Mouse (Mus musculus) limb, embryonic 14.5 days (tissue): ENCODE measurements around the gene Gm42417. TPM values are rescaled to one million over a fixed set of nuclear protein-coding genes. Genes with fewer than 3 reads are reported as not detected.
"Not testable (repeated sequence)": the region's sequence is repeated elsewhere in the genome, so short reads cannot be mapped to it uniquely, and the experiment has no call there.

Source experiments
- ATAC-seq: fragments of 200-750 bp; cut with Nextera tagmentation; 2 replicates; pipeline ENCODE4 v1.8.0; 2017; ENCODE audit warnings: low read depth, moderate number of reproducible peaks, moderate TSS enrichment; ENCODE audit not compliant: low FRiP score
- DNase-seq: peaks from one replicate; pipeline ENCODE4 v3.0.0-alpha.2; 2015; ENCODE audit warnings: low spot score
- H3K27ac ChIP-seq: fragments of 300-500 bp; sonication (generic); replicated peaks from 2 replicates; pipeline ENCODE4 v1.5.1; 2014; ENCODE audit warnings: low read depth, mild to moderate bottlenecking, low read length, moderate library complexity, mixed read lengths
- H3K27me3 ChIP-seq: fragments of 300-500 bp; sonication (generic); 2 replicates; pipeline ENCODE4 v1.6.1; 2014; ENCODE audit warnings: low read length, mixed read lengths; ENCODE audit not compliant: control insufficient read depth, insufficient read depth
- H3K36me3 ChIP-seq: fragments of 300-500 bp; sonication (generic); 2 replicates; pipeline ENCODE4 v1.6.1; 2014; ENCODE audit warnings: mild to moderate bottlenecking, low read length, moderate library complexity, mixed read lengths; ENCODE audit not compliant: control insufficient read depth, insufficient read depth
- H3K4me1 ChIP-seq: fragments of 300-500 bp; sonication (generic); 2 replicates; pipeline ENCODE4 v1.6.1; 2014; ENCODE audit warnings: antibody characterized with exemption, low read length, mixed read lengths; ENCODE audit not compliant: control insufficient read depth, insufficient read depth
- H3K4me2 ChIP-seq: fragments of 300-500 bp; sonication (generic); replicated peaks from 2 replicates; pipeline ENCODE4 v1.6.1; 2014; ENCODE audit warnings: low read depth, mild to moderate bottlenecking, low read length, moderate library complexity; ENCODE audit not compliant: severe bottlenecking
- H3K4me3 ChIP-seq: fragments of 300-500 bp; sonication (generic); replicated peaks from 2 replicates; pipeline ENCODE4 v1.5.1; 2014; ENCODE audit warnings: low read length
- H3K9ac ChIP-seq: fragments of 300-500 bp; sonication (generic); 2 replicates; pipeline ENCODE4 v1.6.1; 2014; ENCODE audit warnings: mild to moderate bottlenecking, low read depth, low read length, moderate library complexity; ENCODE audit not compliant: severe bottlenecking
- H3K9me3 ChIP-seq: fragments of 300-500 bp; sonication (generic); 2 replicates; pipeline ENCODE4 v1.6.1; 2016; ENCODE audit warnings: low read length; ENCODE audit not compliant: control insufficient read depth
- POLR2A ChIP-seq: fragments of 200-500 bp; IDR thresholded peaks from 2 replicates; pipeline ENCODE4 v1.8.0; 2012; ENCODE audit warnings: inconsistent platforms, mild to moderate bottlenecking, moderate library complexity, borderline replicate concordance; ENCODE audit not compliant: insufficient read depth, insufficient read length; ENCODE audit errors: extremely low read depth
- WGBS: fragments of 180-500 bp; shearing (Covaris S2); extraction: QIAGEN DNeasy Blood & Tissue Kit; methylation state at CpG from one replicate; pipeline ENCODE4 v1.1.7; 2014; 5-methylcytosine and 5-hydroxymethylcytosine counted together
- polyA plus RNA-seq, 2 experiments: library from polyadenylated mRNA; depleted of rRNA in 1 of 2; stranded (reverse) in 1 of 2; unstranded in 1 of 2; fragments of >200 nt; fragmentation: Nextera tagmentation in 1 of 2; extraction: Ambion mirVana in 1 of 2; gene quantifications; 2 replicates each; pipeline versions ENCODE4 v1.2.1 to v1.2.3; 2012 to 2014

The Gm42417 gene
- polyA plus RNA-seq, 2 experiments, result 0.47 TPM; not detected in 1

- Histone ChIP-seq H3K9ac (no peak overlapping the region), H3K4me1 (peaks cover 4% of the 10 kb centered on the region; the same call in 1 of the 2 replicates), H3K4me3 (no peak overlapping the region), H3K27ac (no peak overlapping the region), H3K27me3 (no peaks in the 10 kb centered on the region), H3K4me2 (no peak overlapping the region), H3K9me3 (no peaks in the 10 kb centered on the region), H3K36me3 (peaks cover 40% of the 10 kb centered on the region)
- no peak for TF ChIP-seq POLR2A
- DNase-seq (no peak), ATAC-seq (no peak)
- WGBS, result 94% methylated on average over 9 of the region's 9 CpGs
Measured at GRCm38 (mm10) chr1:36542925-36543324, 3.7 kb upstream of the Gm42417 start.

DNA sequence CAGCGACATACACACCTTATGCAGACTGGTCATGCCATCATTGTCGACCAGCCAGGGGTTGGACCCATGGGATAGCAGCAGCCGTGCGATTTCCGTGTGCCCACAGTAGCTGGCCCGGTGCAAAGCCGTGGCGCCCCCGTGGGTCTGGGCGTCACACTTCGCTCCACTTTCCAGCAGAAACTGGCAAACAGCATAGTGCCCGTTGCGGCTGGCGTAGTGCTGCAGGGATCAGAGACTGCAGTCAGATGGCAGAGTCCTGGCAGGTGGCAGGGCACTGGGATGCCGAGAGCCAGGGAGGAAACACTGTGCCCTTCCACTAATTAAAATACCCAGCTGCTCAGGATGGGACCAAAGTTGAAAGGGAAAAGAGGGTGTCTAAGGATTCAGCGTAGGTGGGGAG, 2.6 kb upstream of the Gm42417 start:
- H3K36me3 ChIP-seq, result peaks cover 40% of the 10 kb centered on the region
- DNase-seq (no peak), ATAC-seq (no peak)
- H3K27me3 ChIP-seq, result no peaks in the 10 kb centered on the region
- H3K9ac ChIP-seq, result no peak overlapping the region
- no peak overlapping the region for H3K4me3 ChIP-seq
- no peaks in the 10 kb centered on the region for H3K9me3 ChIP-seq
- no peak overlapping the region for H3K27ac ChIP-seq
- 98% methylated on average over 16 of the region's 16 CpGs for WGBS
- H3K4me1 ChIP-seq, result no peaks in the 10 kb centered on the region
- H3K4me2 ChIP-seq, result no peak overlapping the region
- TF ChIP-seq POLR2A, result no peak

- Histone ChIP-seq H3K9me3 (no peaks in the 10 kb centered on the region), H3K4me3 (no peak overlapping the region), H3K36me3 (peaks cover 40% of the 10 kb centered on the region), H3K27me3 (no peaks in the 10 kb centered on the region), H3K4me1 (no peaks in the 10 kb centered on the region), H3K4me2 (no peak overlapping the region), H3K27ac (no peak overlapping the region), H3K9ac (no peak overlapping the region)
- 91% methylated on average over 12 of the region's 12 CpGs for WGBS
- DNase-seq (no peak), ATAC-seq (no peak)
- no peak for TF ChIP-seq POLR2A
Measured at GRCm38 (mm10) chr1:36540807-36541206, 1.6 kb upstream of the Gm42417 start.

DNA sequence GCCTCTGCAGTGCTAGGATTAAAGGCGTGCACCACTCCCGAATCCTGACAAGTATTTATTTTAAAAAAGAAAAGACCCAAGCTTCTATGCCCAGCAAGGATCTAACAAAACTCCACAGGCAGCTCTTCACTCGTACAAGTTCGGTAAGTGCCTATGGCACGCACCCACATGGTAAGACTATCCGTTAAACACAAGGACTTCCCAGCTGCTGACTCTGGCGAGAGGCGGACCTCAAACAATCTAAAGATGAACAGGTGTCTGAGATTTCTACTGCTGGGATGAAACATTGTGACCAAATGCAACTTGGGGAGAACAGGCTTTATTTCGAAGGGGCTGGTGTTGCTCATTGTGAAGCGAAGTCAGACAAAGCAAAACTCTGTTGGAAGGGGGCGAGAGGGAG, 903 bp upstream of the Gm42417 start:
- Histone ChIP-seq H3K9ac (no peak overlapping the region), H3K36me3 (peaks cover 40% of the 10 kb centered on the region), H3K27ac (no peak overlapping the region), H3K4me3 (no peak overlapping the region), H3K9me3 (no peaks in the 10 kb centered on the region), H3K27me3 (no peaks in the 10 kb centered on the region), H3K4me2 (no peak overlapping the region), H3K4me1 (no peaks in the 10 kb centered on the region)
- ATAC-seq (peak; percentile 48), DNase-seq (no peak)
- 87% methylated on average over 11 of the region's 11 CpGs for WGBS
- TF ChIP-seq POLR2A, result no peak

DNA sequence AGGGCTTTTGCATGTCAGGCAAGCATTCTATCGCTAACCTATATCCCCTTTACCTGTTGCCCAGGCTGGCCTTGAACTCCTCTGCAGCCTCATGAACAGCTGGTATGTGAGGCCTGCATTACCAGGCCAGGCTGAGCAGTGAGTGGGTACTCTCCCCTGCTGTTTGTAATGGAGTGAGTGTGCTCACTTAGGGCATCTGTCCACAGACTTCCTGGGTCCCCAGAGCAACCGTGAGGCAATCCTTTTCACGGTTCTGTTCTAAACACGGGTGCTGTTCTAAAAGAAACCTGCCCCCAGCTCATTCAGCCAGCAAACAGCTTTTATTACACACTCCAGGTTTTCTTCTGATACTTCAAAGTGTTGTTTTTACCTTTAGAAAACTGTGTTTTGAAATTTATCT, 502 bp downstream of the Gm42417 start:
- WGBS, result 89% methylated on average over 4 of the region's 4 CpGs

GRCm38 (mm10) chr1:36536783-36537182, 2.4 kb downstream of the Gm42417 start, which contains the start of gene Ankrd23:
TSS of gene Ankrd23 (minus strand) at chr1:36536883.
- H3K9me3 ChIP-seq, H3K27me3 ChIP-seq: not testable (repeated sequence)

More for the DNA sequence above, 502 bp downstream of the Gm42417 start:
- no peak for TF ChIP-seq POLR2A
- no peak overlapping the region for H3K9ac ChIP-seq
- H3K27me3 ChIP-seq, result no peaks in the 10 kb centered on the region
- DNase-seq (no peak), ATAC-seq (no peak)
- H3K27ac ChIP-seq, result no peak overlapping the region
- no peak overlapping the region for H3K4me2 ChIP-seq
- no peaks in the 10 kb centered on the region for H3K4me1 ChIP-seq
- no peaks in the 10 kb centered on the region for H3K9me3 ChIP-seq
- H3K36me3 ChIP-seq, result peaks cover 38% of the 10 kb centered on the region
- H3K4me3 ChIP-seq, result no peak overlapping the region

More at GRCm38 (mm10) chr1:36536783-36537182, 2.4 kb downstream of the Gm42417 start, which contains the start of gene Ankrd23:
- not testable (repeated sequence) for H3K4me1 ChIP-seq, ATAC-seq, DNase-seq, H3K4me2 ChIP-seq, H3K9ac ChIP-seq, H3K4me3 ChIP-seq, H3K27ac ChIP-seq
- peaks cover 42% of the 10 kb centered on the region for H3K36me3 ChIP-seq
- 94% methylated on average over 9 of the region's 9 CpGs for WGBS
